Mouse (Mus musculus) bone marrow, adult 2 months (tissue): ENCODE measurements around the gene Gpr157.

Source experiments
- CTCF ChIP-seq: fragments of 200-500 bp; IDR thresholded peaks from 2 replicates; pipeline ENCODE4 v1.5.1; 2011; ENCODE audit warnings: low read length, control low read depth; ENCODE audit not compliant: control insufficient read depth, insufficient read depth
- POLR2A ChIP-seq: fragments of 200-500 bp; IDR thresholded peaks from 2 replicates; pipeline ENCODE4 v1.6.1; 2011; ENCODE audit warnings: low read depth, mild to moderate bottlenecking, control low read depth, low read length, borderline replicate concordance; ENCODE audit not compliant: control insufficient read depth

DNA sequence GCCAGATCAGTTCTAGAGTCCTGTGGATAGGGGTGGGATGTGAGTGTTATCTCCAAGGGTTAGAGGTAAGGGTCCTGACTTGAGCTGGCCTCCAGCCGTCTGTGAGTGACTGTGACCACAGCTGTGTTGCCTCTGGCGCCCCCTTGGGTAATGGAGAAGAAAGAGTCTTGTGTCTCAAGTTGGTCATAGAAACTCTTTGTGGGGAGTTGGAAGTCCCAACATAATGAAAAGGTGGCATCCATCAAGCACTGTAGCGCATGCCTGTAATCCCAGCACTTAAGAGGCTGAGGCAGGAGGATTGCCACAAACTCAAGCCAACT, 5.4 kb downstream of the Gpr157 start:
- peak; percentile 40; the same call in 1 of the 2 replicates for TF ChIP-seq CTCF
- TF ChIP-seq POLR2A: no peak
